Mouse (Mus musculus): ENCODE measurements around the gene Mfsd4b5. TPM values are rescaled to one million over a fixed set of nuclear protein-coding genes. Genes with fewer than 3 reads are reported as not detected.
"Not testable (repeated sequence)": the region's sequence is repeated elsewhere in the genome, so short reads cannot be mapped to it uniquely, and the experiment has no call there.

Gene Mfsd4b5
- total RNA-seq (2017): 1.1 and 1.3 TPM in 2 replicates

DNA sequence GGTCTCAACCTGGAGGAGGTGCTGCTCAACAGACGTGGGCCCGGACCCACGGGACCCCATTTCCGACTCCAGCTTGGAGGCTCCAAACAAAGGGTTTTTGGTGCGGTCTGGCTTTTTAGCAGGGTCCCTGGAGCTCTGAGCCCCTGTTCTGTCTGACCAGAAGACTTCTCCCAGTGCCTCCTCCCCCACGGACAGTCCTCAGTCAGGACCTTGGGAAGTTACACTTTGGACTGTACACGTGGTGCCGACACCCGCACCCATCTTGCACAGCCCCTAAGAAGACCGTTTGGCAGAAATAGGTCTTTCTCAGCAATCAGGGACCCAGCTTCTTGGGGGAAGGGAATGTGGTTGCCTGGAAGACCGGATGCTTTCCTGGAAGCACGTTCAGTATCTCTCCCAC is at the start of gene Mfsd4b5:
Gene Mfsd4b5 (minus strand): TSS at position 181 of the 400 bp plus-strand sequence.
- no peak for ATAC-seq (ENCODE audit: extremely low read depth, insufficient number of reproducible peaks, low FRiP score, poor library complexity, severe bottlenecking)

DNA sequence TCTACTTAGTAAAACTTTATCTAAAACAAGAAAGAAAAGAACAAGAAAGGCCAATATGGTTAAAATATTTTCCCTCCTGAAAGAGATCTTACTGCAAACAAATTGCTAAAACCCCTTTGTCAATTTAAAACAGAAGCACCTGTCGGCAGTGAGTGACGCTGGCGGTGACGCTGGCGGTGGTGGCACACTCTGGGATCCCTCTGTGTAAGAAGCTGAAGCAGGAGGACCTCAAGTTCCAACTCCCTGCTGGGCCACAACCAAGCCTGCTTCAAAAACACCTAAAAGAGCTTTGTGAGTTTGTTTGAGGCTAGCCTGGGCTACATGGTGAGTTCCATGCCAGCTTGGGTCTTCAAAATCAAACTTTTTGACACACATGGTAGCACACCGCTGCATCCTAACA is 48.5 kb upstream of the Mfsd4b5 start:
- ATAC-seq (ENCODE audit: extremely low read depth, insufficient number of reproducible peaks, low FRiP score, poor library complexity, severe bottlenecking): no peak

DNA sequence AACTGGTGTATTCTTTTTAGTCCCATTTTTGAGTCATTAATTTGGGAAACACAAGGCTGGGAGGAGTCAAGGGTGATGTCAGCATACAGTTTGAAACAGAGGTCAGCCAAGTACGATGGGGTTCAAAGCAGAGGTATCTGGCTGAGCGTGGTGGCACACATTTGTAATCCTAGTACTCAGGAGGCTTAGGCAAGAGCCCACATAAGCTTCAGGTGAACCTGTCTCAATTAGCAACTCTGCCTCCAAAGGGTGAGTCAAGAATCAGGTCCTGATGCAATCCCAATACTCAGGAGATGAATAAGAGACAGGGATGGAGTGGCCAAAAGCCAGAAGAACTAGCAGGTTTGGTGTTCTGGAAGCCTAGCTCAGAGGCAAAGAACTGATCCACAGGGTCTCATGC is 46.5 kb upstream of the Mfsd4b5 start:
- ATAC-seq (ENCODE audit: extremely low read depth, insufficient number of reproducible peaks, low FRiP score, poor library complexity, severe bottlenecking): no peak

DNA sequence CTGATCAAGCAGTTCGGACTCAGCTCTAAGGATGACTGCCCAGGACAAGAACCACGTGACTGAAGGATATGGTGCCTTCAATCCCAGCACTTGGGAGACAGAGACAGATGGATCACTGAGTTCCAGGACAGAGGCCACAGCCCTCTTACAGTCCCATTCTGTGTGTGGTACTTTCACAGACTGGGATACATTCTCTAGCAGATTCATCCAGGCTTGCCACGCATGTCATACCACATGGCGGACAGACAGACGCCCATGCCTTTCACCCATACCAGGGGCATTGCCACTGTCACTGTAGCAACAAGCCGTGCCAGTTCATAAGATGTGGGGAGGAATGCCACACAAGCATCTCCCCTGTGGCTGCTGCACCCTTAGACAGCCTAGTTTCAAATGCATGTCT is 44.3 kb upstream of the Mfsd4b5 start:
- ATAC-seq (ENCODE audit: extremely low read depth, insufficient number of reproducible peaks, low FRiP score, poor library complexity, severe bottlenecking): no peak

DNA sequence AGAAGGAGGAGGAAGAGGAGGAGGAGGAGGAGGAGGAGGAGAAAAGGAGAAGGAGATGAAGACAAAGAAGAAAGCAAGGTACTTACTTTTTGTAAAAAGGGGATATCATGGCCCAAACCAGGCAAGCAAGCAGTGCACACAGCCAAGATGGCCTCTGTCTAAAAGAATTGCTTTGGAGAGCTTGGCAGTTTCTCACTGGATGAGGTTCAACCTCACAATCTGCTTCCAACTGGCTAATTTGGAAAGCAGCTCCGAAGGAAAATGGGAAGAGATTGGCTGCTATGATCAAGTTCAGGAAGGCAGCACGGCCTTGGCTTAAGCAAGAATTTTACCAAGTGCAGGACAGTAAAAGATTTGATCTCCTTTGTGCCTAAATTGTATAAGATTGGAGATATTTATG is 43.2 kb upstream of the Mfsd4b5 start:
- ATAC-seq (ENCODE audit: extremely low read depth, insufficient number of reproducible peaks, low FRiP score, poor library complexity, severe bottlenecking): no peak

DNA sequence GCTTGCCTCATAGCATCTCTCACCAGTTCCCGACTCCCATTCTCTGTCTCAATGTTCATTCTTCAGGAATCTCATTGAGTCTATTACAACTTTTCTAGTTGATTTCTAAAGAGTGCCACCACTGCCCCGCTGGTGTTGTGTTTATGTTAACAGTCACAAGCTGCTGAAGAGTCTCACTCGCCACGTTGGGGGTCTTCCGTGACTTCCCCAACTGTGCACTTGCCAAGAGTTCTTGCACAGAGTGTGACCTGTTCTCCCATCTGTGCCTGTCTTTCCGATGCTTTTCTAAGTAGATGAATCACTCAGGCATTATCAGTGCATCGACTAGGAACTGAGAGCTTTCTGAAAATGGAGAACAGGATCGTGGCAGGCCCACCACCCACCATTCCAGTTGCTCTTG is 41.6 kb upstream of the Mfsd4b5 start:
- no peak for ATAC-seq (ENCODE audit: extremely low read depth, insufficient number of reproducible peaks, low FRiP score, poor library complexity, severe bottlenecking)

DNA sequence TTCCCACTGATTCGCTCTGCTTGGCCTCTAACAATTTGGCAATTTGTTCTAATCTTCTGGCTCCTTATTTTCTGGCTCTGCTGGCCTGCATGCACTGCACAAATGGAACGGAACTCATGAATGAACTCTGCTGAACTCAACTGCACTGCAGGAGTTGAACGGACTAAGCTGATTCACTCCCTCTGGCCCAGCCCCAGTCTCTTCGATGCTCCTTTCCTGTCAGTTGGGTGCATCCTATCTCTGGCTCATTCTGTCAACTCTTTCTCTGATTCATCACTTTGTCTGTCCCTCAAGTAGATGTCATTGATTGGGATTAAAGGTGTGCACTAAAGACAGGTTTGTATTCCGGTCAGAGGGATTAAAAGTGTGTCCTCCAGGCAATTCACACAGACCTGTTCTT is 40.1 kb upstream of the Mfsd4b5 start:
- no peak for ATAC-seq (ENCODE audit: extremely low read depth, insufficient number of reproducible peaks, low FRiP score, poor library complexity, severe bottlenecking)

DNA sequence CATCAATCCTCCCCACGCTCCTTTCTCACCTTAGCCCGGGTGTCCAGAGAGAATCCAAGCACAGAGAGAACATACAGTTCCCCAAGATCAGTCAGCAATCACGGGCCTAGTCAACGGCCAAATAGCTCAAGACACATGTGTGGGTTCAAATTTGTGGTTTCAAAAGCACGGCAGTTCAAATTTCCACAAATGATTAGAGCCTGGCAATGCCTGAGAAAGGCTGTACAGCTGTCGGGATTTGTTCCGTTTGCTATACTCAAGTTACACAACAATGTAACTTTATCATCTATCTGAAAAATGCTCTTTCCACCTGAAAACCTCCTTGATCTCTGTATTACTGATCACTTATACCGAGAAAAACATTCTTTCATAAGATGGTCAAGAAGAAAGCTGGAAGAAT is 39.1 kb upstream of the Mfsd4b5 start:
- ATAC-seq (ENCODE audit: extremely low read depth, insufficient number of reproducible peaks, low FRiP score, poor library complexity, severe bottlenecking): no peak

DNA sequence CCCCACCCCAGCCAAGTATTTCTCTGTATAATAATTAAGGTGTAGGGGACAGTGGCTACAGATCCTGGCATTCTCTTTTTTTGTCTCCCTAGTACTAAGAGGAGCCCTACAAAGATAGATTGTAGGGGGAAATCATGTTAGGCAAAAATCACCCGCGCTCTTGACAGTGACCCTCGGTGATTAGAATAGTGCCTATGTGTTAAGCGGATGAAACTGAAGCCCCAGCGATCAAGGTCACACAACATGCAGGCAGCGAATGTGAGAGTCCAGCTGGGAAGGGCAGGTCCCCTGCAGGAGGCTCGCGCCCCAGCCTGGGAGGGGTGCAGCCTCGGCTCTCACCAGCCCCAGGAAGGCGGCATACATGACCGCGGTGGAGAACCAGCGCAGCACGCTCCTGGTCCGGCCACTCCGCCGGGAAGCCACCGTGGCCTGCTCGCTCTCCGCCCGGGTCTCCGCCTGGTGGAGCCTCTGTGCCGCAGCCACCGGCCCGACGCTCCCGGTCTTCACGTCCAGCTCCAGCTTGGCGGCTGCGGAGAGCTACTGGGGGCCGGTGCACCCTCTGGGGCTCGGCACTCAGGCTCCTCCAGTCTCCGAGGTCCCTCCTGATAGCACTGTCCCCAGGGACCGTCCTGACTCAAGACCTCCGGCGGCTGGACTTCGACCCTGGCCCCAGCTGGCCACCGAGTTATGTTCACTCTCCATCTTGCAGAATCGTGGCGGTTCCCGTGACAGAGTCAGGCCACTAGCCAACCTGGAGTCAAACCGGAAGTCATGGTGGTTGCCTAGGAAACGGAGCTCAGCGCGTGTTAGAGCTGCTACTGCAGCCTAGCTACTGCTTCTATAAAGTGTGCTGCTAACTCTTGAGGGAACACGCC is 38.3 kb upstream of the Mfsd4b5 start, which contains the start of gene Mfsd4b1:
Gene Mfsd4b1 (minus strand): TSS at position 715 of the 875 bp plus-strand sequence.
- peak; percentile 58; the same call in 1 of the 2 replicates for ATAC-seq (ENCODE audit: extremely low read depth, insufficient number of reproducible peaks, low FRiP score, poor library complexity, severe bottlenecking)

DNA sequence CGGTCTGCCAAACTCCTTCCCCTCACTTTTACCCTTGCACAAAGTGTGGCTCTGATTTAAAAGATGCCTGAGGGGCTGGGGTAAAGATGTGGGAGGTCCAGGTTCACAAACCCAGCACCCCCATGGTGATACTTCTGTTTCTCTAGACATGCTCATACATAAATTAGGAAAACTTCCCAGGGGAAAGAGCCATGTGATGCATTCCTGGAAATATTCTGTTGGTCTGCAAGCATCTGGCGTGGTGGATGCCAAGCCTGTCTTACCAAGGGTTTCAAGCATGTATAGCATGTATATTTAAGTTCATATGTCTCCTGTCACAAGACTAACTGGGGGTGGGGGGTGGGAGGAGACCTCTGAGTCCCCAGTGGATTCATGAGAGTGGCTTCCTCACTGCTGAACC is 34.0 kb upstream of the Mfsd4b5 start:
- ATAC-seq (ENCODE audit: extremely low read depth, insufficient number of reproducible peaks, low FRiP score, poor library complexity, severe bottlenecking): no peak

DNA sequence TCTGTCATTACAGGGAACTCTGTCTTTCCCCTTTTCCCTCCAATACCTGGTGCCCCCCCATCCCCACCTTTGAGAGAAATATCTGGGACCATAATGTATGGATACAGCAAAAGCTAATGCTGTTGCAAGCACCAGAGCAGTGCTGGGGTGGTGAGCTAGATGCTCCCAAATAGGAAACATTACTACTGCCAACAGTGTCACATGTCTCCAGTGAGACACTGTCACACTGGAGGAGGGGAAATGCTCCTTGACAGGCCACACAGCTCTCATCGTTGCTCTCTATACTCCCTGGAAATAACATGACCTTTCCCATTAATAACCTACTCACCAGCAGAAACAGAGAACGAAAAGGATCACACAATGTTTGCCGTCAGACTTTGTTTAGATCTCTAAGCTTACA is 33.0 kb upstream of the Mfsd4b5 start:
- no peak for ATAC-seq (ENCODE audit: extremely low read depth, insufficient number of reproducible peaks, low FRiP score, poor library complexity, severe bottlenecking)

DNA sequence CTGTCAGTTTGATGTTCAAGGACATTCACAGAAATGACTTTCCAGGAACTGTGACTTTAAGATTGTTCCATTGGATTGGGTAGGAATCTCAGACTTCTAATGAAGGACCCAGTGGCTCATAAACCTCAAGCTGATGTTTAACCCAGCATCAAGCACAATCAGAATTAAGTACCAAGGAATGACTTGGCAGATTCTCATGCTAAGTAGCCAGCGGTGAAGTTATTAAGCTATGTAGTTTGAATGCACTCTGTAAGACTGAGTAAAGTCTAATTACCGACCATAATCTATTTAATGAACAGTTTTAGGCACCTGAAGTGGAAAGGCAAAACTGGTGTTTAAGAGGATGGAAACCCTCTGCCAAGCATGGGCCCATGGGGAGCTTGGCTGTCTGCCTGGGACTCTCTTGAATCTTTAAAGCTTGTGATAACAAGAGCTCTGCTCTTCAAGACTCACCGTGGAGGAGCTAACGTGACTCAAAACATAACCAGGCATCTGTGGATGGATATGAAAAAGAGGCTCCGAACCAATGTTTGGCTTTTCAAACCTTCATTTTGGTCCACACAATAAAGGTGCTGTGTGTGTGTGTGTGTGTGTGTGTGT is 31.9 kb upstream of the Mfsd4b5 start:
- ATAC-seq (ENCODE audit: extremely low read depth, insufficient number of reproducible peaks, low FRiP score, poor library complexity, severe bottlenecking): no peak

DNA sequence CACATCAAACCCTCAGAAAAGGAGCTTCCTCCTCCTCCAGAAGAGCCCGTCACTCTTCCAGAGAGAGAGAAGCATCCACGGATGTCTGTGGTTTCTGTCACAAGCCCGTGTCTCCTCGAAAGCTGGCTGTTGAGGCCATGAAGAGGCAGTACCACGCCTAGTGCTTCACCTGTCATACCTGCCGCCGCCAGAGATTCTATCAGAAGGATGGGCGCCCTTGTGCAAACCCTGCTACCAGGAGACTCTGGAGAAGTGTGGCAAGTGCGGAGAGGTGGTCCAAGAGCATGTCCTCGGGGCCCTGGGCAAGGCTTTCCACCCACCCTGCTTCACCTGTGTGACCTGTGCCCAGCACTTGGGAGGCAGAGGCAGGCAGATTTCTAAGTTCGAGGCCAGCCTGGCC is 23.1 kb upstream of the Mfsd4b5 start:
- no peak for ATAC-seq (ENCODE audit: extremely low read depth, insufficient number of reproducible peaks, low FRiP score, poor library complexity, severe bottlenecking)

DNA sequence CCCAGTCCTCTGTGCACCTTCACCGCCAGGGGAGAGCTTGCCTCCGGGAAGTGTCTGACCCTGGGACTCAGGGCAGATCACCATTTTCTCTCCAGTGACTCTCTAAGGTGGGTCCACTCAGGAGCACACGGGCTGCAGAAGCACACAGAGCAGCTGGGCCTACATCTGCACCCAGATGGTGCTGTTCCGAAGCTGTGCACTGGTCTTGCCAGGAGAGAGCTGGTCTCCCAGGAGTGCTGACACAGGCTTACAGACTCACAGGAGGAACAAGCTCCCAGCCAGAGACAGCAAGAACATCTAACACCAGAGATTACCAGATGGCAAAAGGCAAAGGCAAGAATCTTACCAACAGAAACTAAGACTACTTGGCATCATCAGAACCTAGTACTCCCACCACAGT is 22.4 kb upstream of the Mfsd4b5 start:
- not testable (repeated sequence) for ATAC-seq (ENCODE audit: extremely low read depth, insufficient number of reproducible peaks, low FRiP score, poor library complexity, severe bottlenecking)

DNA sequence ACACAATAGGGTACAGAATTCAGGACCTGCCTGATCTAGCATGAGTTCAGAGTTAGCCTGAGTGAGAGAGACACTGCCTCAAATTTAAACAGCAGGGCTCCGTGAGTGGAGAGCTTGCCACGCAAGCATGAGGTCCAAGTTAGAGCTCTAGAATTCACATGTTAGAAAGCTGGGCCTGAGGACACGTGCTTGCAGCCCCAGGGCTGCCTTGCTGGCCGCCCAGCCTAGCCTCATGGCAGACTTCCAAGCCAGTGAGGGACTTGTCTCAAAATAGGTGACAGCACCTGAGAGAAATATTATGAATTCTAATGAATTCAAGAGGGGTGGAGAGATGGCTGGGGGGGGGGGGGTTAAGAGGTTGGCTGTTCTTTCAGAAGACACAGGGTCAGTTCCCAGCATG is 21.5 kb upstream of the Mfsd4b5 start:
- ATAC-seq (ENCODE audit: extremely low read depth, insufficient number of reproducible peaks, low FRiP score, poor library complexity, severe bottlenecking): no peak

DNA sequence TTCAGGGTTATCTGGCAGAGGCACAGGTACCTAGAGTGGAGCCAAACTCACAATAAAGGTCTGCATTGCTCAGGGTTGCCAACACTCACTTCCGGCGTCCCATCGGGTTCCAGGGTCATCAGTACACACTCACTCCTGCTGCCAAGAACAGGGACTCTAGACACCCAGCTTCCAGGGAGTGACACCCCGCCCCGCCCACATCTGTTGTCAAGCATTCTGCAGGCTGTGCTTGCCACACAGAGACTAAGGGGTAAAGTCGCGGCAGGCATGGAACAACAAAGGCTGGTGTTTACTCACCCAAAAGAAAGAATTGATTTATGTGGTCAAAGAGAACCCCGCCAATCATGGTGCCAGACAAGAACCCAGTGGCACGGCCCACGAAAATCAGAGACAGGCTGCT is 20.5 kb upstream of the Mfsd4b5 start:
- ATAC-seq (ENCODE audit: extremely low read depth, insufficient number of reproducible peaks, low FRiP score, poor library complexity, severe bottlenecking): no peak

DNA sequence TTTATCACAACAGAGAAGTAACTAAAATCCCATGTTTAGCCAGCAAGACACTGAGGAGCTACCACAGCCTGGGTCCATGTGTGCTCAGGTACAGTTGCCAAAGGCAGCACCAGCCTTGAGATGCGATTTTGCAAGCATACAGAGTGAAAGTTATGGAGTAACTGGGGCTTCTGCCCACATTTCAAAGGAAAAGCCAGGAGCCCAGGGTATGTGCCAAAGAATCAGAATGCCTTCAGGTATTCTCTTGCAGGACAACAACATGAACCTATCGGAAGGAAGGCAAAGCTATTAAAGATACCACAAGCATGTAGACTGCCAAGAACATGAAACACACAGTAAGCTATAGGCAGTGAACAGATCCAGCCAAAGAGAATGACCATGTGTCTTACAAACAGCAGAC is 14.3 kb upstream of the Mfsd4b5 start:
- ATAC-seq (ENCODE audit: extremely low read depth, insufficient number of reproducible peaks, low FRiP score, poor library complexity, severe bottlenecking): no peak

DNA sequence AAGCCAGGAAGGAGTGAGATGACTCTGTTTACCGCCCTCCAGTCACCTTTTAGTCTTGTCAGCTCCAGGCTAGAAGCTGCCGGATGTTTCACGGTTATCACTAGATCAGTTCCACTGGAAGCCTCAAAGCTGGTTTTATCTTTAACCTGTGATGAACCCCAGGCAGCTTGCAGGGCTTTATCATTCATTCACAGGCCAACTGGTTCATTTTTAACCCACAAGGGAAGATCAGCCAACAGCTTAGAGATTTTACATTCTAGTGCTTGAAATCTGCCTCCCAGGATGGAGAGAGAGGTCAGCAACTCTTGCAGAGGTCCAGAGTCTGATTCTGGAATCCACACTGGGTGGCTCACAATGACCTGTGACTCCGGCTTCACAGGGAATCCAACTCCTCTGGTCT is 4.7 kb upstream of the Mfsd4b5 start:
- ATAC-seq (ENCODE audit: extremely low read depth, insufficient number of reproducible peaks, low FRiP score, poor library complexity, severe bottlenecking): no peak

DNA sequence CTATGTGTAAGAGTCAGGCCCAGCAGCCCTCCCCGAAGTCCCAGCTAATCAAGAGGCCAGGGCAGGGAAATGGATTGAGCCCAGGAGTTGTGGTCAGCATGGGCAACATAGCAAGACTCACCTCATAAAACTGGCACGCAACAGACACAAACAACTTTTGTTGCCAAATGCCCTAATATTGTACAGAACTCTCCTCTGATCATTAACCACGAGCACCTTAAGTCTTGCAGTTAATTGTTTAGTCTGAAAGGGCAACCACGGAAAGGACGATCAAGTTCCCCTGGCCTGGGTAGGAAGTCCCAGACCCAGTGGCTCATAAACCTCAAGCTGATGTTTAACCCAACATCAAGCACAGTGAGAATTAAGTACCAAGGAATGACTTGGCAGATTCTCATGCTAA is 3.8 kb downstream of the Mfsd4b5 start:
- no peak for ATAC-seq (ENCODE audit: extremely low read depth, insufficient number of reproducible peaks, low FRiP score, poor library complexity, severe bottlenecking)

DNA sequence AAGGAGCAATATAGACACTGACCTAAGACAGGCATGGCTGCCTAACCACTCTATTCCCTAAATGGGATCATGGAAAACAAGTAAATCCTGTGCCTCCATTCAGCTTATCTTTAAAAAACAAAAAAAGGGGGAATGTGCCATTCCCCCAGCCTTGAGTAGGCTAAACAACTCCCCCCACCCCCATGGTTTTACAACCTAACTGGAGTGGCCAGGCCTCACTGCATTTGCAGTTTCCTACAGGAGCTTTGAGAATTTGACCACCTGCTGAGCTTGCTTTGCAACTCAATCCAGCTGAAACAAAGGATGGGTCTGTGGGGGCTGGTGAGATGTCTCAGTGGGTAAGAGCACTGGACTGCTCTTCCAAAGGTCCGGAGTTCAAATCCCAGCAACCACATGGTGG is 8.2 kb downstream of the Mfsd4b5 start:
- no peak for ATAC-seq (ENCODE audit: extremely low read depth, insufficient number of reproducible peaks, low FRiP score, poor library complexity, severe bottlenecking)

DNA sequence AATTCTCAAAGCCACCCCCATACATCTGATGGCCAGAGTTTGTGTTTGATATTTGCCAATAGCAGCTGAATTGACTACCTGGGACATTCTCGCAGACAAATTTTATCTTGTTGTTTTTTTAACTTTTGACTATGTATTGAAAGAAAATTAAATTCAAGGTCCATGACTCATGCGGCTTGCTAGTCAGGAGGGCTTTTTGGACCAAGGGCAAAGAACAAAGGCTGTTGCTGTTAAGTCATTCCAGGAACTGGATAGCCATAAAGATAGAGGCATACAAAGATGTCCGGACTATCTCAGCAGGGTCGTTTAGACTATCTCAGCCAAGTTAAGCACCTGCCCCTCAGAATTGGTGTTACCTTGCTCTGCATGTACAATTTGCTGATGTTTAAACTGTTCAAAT is 9.1 kb downstream of the Mfsd4b5 start:
- ATAC-seq (ENCODE audit: extremely low read depth, insufficient number of reproducible peaks, low FRiP score, poor library complexity, severe bottlenecking): no peak

Data from neutrophil, adult 5-6 weeks (primary cell).